Mouse (Mus musculus) embryonic fibroblast, embryonic 13.5 days (primary cell): Measurements from ENCODE around the gene Cnksr1. TPM values are rescaled to one million over a fixed set of nuclear protein-coding genes. Genes with fewer than 3 reads are reported as not detected.

Experiments
- H3K27ac ChIP-seq: 2 replicates; pipeline ENCODE4 v1.5.1; 2012; ENCODE audit warnings: low read length, control low read depth, inconsistent platforms; ENCODE audit not compliant: insufficient read depth
- H3K4me1 ChIP-seq: 2 replicates; pipeline ENCODE4 v1.6.1; 2011; ENCODE audit warnings: low read length; ENCODE audit not compliant: control insufficient read depth, insufficient read depth
- H3K4me3 ChIP-seq: 2 replicates; pipeline ENCODE4 v1.5.1; 2011; ENCODE audit warnings: mild to moderate bottlenecking, control low read depth, low read length; ENCODE audit not compliant: insufficient read depth
- CTCF ChIP-seq: IDR thresholded peaks from 2 replicates; pipeline ENCODE4 v1.5.1; 2011; ENCODE audit warnings: mild to moderate bottlenecking, control low read depth, low read length, moderate library complexity, borderline replicate concordance; ENCODE audit not compliant: insufficient read depth
- POLR2A ChIP-seq: IDR thresholded peaks from 2 replicates; pipeline ENCODE4 v1.6.1; 2011; ENCODE audit warnings: low read depth, mild to moderate bottlenecking, control low read depth, low read length, moderate library complexity
- polyA plus RNA-seq: library from polyadenylated mRNA; stranded (reverse); fragments of >200 nt; gene quantifications from 2 replicates; pipeline ENCODE4 v1.2.4, GENCODE M21; 2011; ENCODE audit warnings: low read depth; ENCODE audit not compliant: missing spikeins, insufficient read length

Gene Cnksr1
- polyA plus RNA-seq, 1 experiment = not detected

DNA sequence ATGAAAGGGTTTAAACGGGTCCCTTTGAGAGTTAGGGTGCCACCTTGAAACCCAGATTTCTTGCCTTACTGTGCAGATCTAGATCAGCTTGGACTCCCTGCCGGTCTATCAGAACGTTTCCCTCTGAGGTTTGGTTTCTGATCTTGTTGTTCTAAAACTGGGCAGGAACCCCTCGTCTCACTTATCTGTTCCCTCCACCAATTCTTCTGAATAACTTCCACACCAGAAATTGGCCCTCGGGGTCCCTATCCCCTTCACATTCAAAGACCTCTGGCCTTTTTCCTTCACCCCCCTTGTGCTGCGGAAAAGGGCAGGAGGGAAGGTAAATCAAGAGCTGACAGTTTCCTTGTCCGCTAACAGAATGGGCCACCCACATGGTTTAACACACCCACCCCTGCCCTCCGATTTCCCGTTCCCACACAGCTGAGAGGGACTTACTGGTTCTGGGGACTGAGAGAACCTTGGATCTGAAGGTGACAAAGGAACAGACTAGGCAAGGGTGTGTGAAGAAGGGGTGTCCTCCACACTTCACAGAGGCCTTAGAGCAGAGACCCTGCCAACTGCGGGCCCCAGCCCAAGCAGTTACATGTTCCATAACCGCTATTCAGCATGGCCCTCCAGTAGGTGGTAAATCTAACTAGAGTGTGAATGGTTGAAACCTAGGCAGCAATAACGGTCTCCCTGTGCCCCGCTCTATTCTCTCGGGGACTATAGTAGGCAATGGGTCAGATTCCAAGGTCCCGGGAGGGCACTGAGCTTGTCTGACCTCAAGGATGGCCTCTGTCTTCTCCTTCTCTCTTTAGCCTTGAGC lies 14.9 kb upstream of the Cnksr1 start:
- Histone ChIP-seq H3K27ac (no peak overlapping the region), H3K4me1 (no peaks in the 10 kb centered on the region; the same call in 1 of the 2 replicates)
- TF ChIP-seq POLR2A (no peak), CTCF (no peak)

DNA sequence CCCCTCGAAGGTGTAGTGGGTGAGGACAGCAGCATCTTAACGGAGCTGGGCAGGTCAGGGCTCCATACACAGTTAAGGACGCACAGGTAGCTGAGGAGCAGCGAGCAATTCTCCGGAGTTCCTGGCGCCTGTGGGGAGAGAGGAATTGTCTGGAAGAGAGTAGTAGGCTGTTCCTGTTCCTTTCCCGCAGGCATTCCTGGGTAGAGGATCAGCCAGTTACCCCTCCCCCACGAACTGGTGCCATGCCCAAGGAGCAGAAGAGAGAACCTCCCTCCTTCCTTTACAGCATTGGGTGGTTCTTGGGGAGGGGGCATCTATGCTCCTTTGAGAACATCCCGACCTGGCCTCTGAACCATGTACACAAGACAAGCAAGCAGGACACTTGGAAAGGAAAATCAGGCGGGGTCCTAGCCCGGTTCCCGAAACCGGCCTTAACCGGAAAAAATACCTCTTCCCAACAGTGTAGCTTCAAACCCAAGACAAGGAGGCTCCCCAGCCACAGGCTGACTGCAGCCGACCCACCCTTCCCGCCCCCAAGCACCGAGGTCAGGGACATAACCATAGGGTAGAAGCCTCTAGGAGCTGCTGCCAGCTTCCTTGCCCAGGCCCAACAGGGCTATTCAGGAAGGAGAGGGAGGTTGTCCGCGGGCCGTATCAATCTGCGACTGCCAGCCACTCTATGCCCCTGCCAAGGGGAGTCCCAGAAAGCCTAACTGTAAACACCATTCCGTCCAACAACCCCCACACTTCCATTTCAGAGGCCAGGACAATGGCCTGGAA lies 14.1 kb upstream of the Cnksr1 start:
- H3K4me3 ChIP-seq = no peak overlapping the region
- TF ChIP-seq CTCF (no peak), POLR2A (no peak)
- H3K4me1 ChIP-seq = no peaks in the 10 kb centered on the region; the same call in 1 of the 2 replicates

More for the DNA sequence above, 14.9 kb upstream of the Cnksr1 start:
- H3K4me3 ChIP-seq = no peak overlapping the region

DNA sequence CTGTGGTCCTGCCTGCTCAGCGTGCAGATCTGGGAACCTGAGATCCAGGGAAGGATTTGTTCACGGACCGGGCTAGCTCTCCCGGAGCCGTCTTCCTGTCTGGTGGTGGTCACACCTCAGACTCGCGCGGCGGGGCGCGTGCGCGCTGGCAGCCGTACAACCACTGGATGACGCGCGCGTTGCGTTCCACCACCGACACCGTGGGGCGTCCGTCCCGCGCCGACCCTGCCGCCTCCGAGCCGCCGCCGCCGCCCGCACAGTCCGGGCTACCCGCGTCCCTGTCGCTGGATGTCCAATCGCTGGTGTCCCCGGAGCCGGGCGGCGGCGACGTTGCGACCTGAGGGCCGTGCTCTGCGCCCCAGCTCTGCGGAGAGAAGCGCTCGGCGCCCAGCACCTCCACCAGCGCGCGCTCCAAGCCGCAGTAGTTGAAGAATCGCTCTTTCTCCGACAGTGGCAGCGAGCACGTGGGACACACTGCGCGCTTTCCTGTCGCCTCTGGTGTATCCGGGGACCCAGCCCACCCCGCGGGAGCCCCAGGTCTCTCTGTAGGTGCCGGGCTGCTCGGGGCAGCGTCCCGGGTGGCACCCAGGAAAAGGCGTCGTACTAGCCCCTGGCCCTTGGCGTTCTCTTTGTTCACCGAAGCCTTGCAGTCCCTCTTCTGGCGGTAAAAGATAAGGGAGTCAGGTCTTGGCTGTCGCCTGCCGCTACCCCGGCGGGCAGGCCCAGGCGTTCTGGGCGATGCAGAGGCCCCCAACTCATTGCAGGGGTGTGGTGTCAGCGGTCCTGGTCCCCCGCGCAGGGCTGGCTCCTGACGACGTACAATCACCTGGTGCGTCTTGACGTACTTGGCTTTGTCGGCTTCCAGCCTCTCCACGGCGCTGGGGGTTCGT lies 13.3 kb upstream of the Cnksr1 start:
- no peaks in the 10 kb centered on the region; the same call in 1 of the 2 replicates for H3K4me1 ChIP-seq
- no peak overlapping the region for H3K27ac ChIP-seq
- TF ChIP-seq CTCF (no peak), POLR2A (no peak)
- H3K4me3 ChIP-seq = peak overlapping the region; percentile 23

More for the DNA sequence above, 14.1 kb upstream of the Cnksr1 start:
- no peak overlapping the region for H3K27ac ChIP-seq

DNA sequence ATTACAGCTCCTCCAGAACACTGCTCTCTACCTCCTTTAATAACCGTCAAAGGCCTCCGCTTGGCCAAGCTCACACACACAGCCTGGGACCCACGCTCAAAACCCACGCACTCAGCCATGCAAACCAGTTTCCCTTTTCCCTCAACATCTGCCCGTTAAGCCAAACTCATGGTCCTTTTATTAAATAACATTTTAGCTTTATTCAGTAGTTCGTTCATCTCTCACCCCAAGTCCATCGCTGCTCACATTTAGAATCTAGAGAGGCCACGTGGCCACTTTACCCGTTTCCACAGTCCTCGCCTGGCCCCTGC lies 12.7 kb upstream of the Cnksr1 start:
- TF ChIP-seq POLR2A = no peak
- no peak for TF ChIP-seq CTCF
- Histone ChIP-seq H3K27ac (no peak overlapping the region), H3K4me1 (no peaks in the 10 kb centered on the region; the same call in 1 of the 2 replicates), H3K4me3 (peak overlapping the region; percentile 23)

DNA sequence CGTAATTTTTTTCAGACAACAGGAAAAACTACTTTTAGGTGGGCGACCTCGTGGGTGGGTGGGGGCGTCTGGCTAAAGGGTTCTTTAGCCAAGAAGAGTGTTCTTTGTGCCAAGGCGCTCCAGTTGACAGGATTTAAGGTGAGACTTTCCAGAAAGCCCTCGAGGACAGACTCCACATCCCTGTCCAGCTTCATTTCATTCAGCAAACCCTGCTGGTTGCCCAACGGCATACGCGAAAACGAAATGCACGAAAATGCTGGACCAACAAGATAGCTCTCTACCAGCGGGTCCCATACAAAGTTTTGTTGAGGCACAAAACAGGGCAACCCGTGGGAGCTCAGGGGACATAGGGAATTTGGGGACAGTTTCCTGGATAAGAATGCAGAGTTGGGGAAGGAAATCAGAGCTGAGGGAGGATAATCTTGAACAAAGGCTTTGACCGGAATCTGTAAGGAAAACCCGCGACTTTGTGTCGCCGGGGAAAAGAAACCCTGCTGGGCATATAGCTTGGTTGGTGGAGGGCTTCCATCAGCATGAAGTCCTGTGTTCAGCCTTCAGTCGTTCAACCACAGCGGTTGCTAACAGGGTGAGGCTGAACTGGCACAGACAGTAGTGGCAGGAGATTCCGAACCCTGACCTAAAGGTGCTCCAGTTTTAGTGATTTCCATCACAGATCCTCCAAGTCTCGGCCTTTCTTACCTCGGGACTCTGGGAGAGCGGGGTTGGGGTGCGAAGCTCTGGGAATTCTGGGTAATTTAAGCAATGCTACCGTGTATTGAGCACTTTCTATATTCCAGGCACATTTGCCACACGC lies 12.1 kb upstream of the Cnksr1 start:
- no peak for TF ChIP-seq CTCF
- TF ChIP-seq POLR2A = no peak
- Histone ChIP-seq H3K27ac (no peak overlapping the region), H3K4me3 (no peak overlapping the region; the same call in 1 of the 2 replicates), H3K4me1 (no peaks in the 10 kb centered on the region; the same call in 1 of the 2 replicates)

DNA sequence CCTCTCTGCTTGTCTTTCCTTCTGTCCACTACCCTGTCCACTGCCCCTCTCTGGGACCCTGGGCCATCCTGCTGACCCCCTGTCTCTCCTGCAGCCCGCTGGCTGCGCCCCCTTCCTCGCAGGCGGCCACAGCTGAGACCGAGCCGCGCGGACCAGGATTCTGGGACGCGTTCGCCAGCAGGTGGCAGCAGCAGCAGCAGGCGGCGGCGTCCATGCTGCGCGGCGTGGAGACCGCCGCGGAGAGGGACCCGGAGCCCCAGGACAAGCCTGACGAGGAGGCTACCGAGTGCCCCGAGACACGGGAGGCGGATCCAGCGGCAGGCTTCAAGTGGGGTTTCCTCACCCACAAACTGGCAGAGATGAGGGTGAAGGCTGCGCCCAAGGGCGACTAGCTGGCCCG lies 11.5 kb upstream of the Cnksr1 start:
- no peak for TF ChIP-seq POLR2A
- TF ChIP-seq CTCF = peak; percentile 74
- Histone ChIP-seq H3K4me3 (peak overlapping the region; percentile 23), H3K4me1 (no peaks in the 10 kb centered on the region; the same call in 1 of the 2 replicates), H3K27ac (no peak overlapping the region)

DNA sequence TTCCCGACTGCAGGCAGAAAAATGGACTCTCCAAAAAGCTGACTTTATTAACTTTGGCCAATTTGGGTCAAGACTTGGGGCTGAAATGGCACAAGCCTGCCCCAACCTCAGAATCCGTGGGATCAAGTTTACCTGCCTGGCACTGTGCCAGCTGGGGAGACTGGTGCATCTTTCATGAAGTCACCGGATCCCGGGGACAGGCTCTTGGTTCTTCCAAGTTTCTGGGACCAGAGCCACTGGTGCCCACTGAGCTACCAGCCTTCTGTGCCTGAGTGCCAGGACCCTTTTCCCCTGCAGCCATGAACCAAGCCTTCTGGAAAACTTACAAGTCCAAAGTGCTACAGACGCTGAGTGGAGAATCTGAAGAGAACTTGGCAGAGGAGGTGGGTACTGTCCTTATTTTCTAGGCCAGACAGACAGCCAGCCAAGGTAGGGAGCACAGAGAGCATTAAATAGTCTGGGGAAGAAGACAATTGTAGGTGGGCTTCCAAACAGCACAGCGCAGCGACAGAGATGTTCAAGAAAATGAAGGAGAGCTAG lies 8.6 kb upstream of the Cnksr1 start, which contains the start of gene Gm30191:
Gene Gm30191, plus strand, starts transcription at position 217 of the 540 bp plus-strand sequence.
- H3K4me3 ChIP-seq = peak within 1 kb of the TSS; percentile 14; the same call in 1 of the 2 replicates
- no peaks in the 10 kb centered on the region; the same call in 1 of the 2 replicates for H3K4me1 ChIP-seq
- H3K27ac ChIP-seq = no peak within 1 kb of the TSS

DNA sequence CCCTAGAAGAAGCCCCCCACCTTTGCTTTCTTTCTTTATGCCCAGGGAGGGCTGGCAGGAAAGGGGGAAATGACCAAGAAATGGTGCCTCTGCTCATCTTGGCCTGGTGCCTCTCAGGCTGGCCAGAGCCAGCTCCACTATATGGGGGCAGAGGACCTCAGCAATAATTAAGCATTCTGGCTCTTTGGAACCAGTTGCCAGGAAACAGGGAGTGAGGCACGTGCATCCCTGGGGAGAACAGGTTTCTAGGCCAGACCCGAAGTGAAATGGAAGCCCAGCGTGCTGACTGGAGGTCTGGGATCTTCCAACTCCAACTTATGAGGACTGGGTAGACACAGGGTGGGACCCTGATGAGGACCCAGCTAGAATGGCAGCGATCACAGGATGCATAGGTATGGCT lies 8.1 kb upstream of the Cnksr1 start:
- Histone ChIP-seq H3K4me1 (no peaks in the 10 kb centered on the region; the same call in 1 of the 2 replicates), H3K4me3 (no peak overlapping the region), H3K27ac (no peak overlapping the region)
- TF ChIP-seq POLR2A = no peak
- no peak for TF ChIP-seq CTCF

More for the DNA sequence above, 8.6 kb upstream of the Cnksr1 start, which contains the start of gene Gm30191:
- TF ChIP-seq CTCF (no peak), POLR2A (no peak)
